14 mouse cellular contexts compared by ENCODE assay signal in genomic region chr1:166818682-166819081, GRCm38 (mm10).
DNase-seq lines count a peak whose midpoint lies in the region; ATAC-seq and TF ChIP-seq lines count a peak whose summit lies in the region.
"Had no signal": no experiment of that assay in that cellular context is flagged by ENCODE, and none has a peak within 500 bp of the region (broad histone marks: within the 10 kb centered on the region; RNA-seq: fewer than 3 reads in every experiment).

No protein-coding gene starts in this region.

- TF ChIP-seq EP300 in heart, postnatal 0 days (IDR thresholded peaks at IDR 0.05; ENCODE audit: low read depth), result no peak
- peak; percentile 90 to 96 for TF ChIP-seq EP300 in MEL (IDR thresholded peaks at IDR 0.05; ENCODE audit: low read depth in 1 of 2, low read length in 2 of 2)

- no peak for DNase-seq in heart, postnatal 0 days (ENCODE audit: low spot score)
- DNase-seq in heart, postnatal 25 days (ENCODE audit: low spot score), result no peak
- DNase-seq in MEL (ENCODE audit: low read depth, low spot score), result peak; percentile 86
- DNase-seq in liver, embryonic 11.5 days (ENCODE audit: low spot score), result no peak
- peak; percentile 4 for DNase-seq in splenic B cell, adult 2 months (ENCODE audit: low read depth, low spot score)
- DNase-seq in cerebellum, adult 8-10 months, result no peak
- no peak for DNase-seq in adrenal gland, adult (ENCODE audit: inconsistent age in 2 of 2, low spot score in 1 of 2)
- DNase-seq in right cerebral cortex, postnatal 14 days, result no peak
- DNase-seq: gastrocnemius, postnatal 14 days; kidney, postnatal 4 days had no signal

- no peak overlapping the region for H3K4me3 ChIP-seq in heart, postnatal 0 days (ENCODE audit: low read depth, low read length)
- no peak overlapping the region for H3K4me3 ChIP-seq in MEL (ENCODE audit: control insufficient read depth in 1 of 2, insufficient read depth in 1 of 2, low read depth in 2 of 2, low read length in 2 of 2)
- H3K4me3 ChIP-seq in liver, embryonic 11.5 days (ENCODE audit: low read depth, low read length), result no peak overlapping the region
- H3K4me3 ChIP-seq: embryonic facial prominence, embryonic 15.5 days; forebrain, embryonic 13.5 days; intestine, embryonic 15.5 days; limb, embryonic 12.5 days had no signal

- TF ChIP-seq CTCF in heart, postnatal 0 days (IDR thresholded peaks at IDR 0.05; ENCODE audit: low read depth), result no peak
- TF ChIP-seq CTCF in MEL (IDR thresholded peaks at IDR 0.05 in 2 of 3, conservative IDR thresholded peaks at IDR 0.05 in 1 of 3; ENCODE audit: control insufficient read depth in 1 of 3, insufficient read depth in 1 of 3, low read depth in 2 of 3, low read length in 3 of 3, poor library complexity in 1 of 3, severe bottlenecking in 1 of 3), result no peak

- no peaks in the 10 kb centered on the region for H3K36me3 ChIP-seq in heart, postnatal 0 days (replicated peaks; ENCODE audit: control insufficient read depth, insufficient read depth, low read length)
- H3K36me3 ChIP-seq in MEL (ENCODE audit: control insufficient read depth in 1 of 2, insufficient read depth in 2 of 2, low read length in 2 of 2), result peaks cover 0 to 29% of the 10 kb centered on the region in 2 experiments; a peak in 2 of 4 replicates
- no peaks in the 10 kb centered on the region for H3K36me3 ChIP-seq in liver, embryonic 11.5 days (ENCODE audit: control insufficient read depth, insufficient read depth, low read length)
- H3K36me3 ChIP-seq in splenic B cell, adult 2 months (ENCODE audit: control insufficient read depth, insufficient read depth, low read length, poor library complexity, severe bottlenecking), result no peaks in the 10 kb centered on the region
- H3K36me3 ChIP-seq: embryonic facial prominence, embryonic 15.5 days; intestine, embryonic 15.5 days; limb, embryonic 12.5 days had no signal

- no peaks in the 10 kb centered on the region; the same call in 1 of the 2 replicates for H3K9me3 ChIP-seq in heart, postnatal 0 days (replicated peaks; ENCODE audit: control insufficient read depth, low read length)
- no peaks in the 10 kb centered on the region for H3K9me3 ChIP-seq in MEL (replicated peaks; ENCODE audit: insufficient read depth, low read length)
- H3K9me3 ChIP-seq in liver, embryonic 11.5 days (ENCODE audit: control insufficient read depth, low read length), result 0 out of 2 replicates have a peak, but pooled peaks cover 2% of the 10 kb centered on the region
- H3K9me3 ChIP-seq: embryonic facial prominence, embryonic 15.5 days; forebrain, embryonic 13.5 days; intestine, embryonic 15.5 days had no signal

- WGBS in heart, postnatal 0 days, result 57% methylated on average over 5 of the region's 5 CpGs
- 55% methylated on average over 5 of the region's 5 CpGs for WGBS in liver, embryonic 11.5 days

- no peak for ATAC-seq in heart, postnatal 0 days (ENCODE audit: insufficient read depth, low read depth)
- no peak for ATAC-seq in liver, embryonic 11.5 days (replicated peaks; ENCODE audit: low FRiP score)
- ATAC-seq: forebrain, embryonic 13.5 days had no signal

- intact Hi-C loops in heart, postnatal 25 days (cut with DNase I), result no loop called here

- no peaks in the 10 kb centered on the region for H3K4me1 ChIP-seq in heart, postnatal 0 days (ENCODE audit: control insufficient read depth, insufficient read depth)
- H3K4me1 ChIP-seq in MEL (ENCODE audit: control insufficient read depth in 1 of 2, insufficient read depth in 2 of 2, low read length in 2 of 2), result peaks cover 27 to 30% of the 10 kb centered on the region in 2 experiments
- H3K4me1 ChIP-seq in liver, embryonic 11.5 days (replicated peaks; ENCODE audit: control insufficient read depth, insufficient read depth, low read length), result peaks cover 6% of the 10 kb centered on the region; the same call in 1 of the 2 replicates
- H3K4me1 ChIP-seq: embryonic facial prominence, embryonic 15.5 days; forebrain, embryonic 13.5 days; intestine, embryonic 15.5 days; limb, embryonic 12.5 days had no signal

- no peak for TF ChIP-seq RAD21 in MEL (IDR thresholded peaks at IDR 0.05; ENCODE audit: low read depth, low read length)

- no peak overlapping the region for H3K9ac ChIP-seq in heart, postnatal 0 days (replicated peaks; ENCODE audit: low read depth, low read length)
- H3K9ac ChIP-seq in MEL (ENCODE audit: control insufficient read depth, low read depth, low read length, poor library complexity, severe bottlenecking), result peak overlapping the region; percentile 56
- no peak overlapping the region for H3K9ac ChIP-seq in liver, embryonic 11.5 days (ENCODE audit: low read depth, low read length)
- H3K9ac ChIP-seq: embryonic facial prominence, embryonic 15.5 days; forebrain, embryonic 13.5 days; intestine, embryonic 15.5 days; limb, embryonic 12.5 days had no signal

- no peak overlapping the region for H3K4me2 ChIP-seq in heart, postnatal 0 days (ENCODE audit: low read depth, low read length)
- H3K4me2 ChIP-seq in liver, embryonic 11.5 days, result no peak overlapping the region
- H3K4me2 ChIP-seq: embryonic facial prominence, embryonic 15.5 days; forebrain, embryonic 13.5 days; intestine, embryonic 15.5 days; limb, embryonic 12.5 days had no signal

- H3K27ac ChIP-seq in heart, postnatal 0 days (ENCODE audit: low read depth), result peak overlapping the region; percentile 74
- H3K27ac ChIP-seq in MEL (ENCODE audit: control insufficient read depth, low read depth, low read length), result peak overlapping the region; percentile 92
- peak overlapping the region; percentile 35; the same call in 1 of the 2 replicates for H3K27ac ChIP-seq in liver, embryonic 11.5 days (ENCODE audit: low read depth, low read length)
- H3K27ac ChIP-seq: forebrain, embryonic 13.5 days; intestine, embryonic 15.5 days; limb, embryonic 12.5 days had no signal

- H3K79me2 ChIP-seq in MEL (ENCODE audit: control insufficient read depth, insufficient read depth, low read length, poor library complexity), result no peaks in the 10 kb centered on the region

- no peaks in the 10 kb centered on the region for H3K27me3 ChIP-seq in heart, postnatal 0 days (ENCODE audit: control insufficient read depth, insufficient read depth, low read length)
- H3K27me3 ChIP-seq in MEL (ENCODE audit: control insufficient read depth in 1 of 2, insufficient read depth in 2 of 2, low read length in 2 of 2), result no peaks in the 10 kb centered on the region
- H3K27me3 ChIP-seq in liver, embryonic 11.5 days (replicated peaks; ENCODE audit: control insufficient read depth, insufficient read depth, low read length), result no peaks in the 10 kb centered on the region
- H3K27me3 ChIP-seq in splenic B cell, adult 2 months (ENCODE audit: control insufficient read depth, insufficient read depth, low read length, poor library complexity, severe bottlenecking), result no peaks in the 10 kb centered on the region
- H3K27me3 ChIP-seq: embryonic facial prominence, embryonic 15.5 days; forebrain, embryonic 13.5 days; intestine, embryonic 15.5 days; limb, embryonic 12.5 days had no signal

- TF ChIP-seq POLR2A in MEL (IDR thresholded peaks at IDR 0.05; ENCODE audit: control insufficient read depth in 1 of 2, insufficient read depth in 1 of 2, low read depth in 1 of 2, low read length in 2 of 2, poor library complexity in 1 of 2), result peak in 1 of 2 experiments; percentile 31; a peak in 1 of 4 replicates

TF ChIP-seq in MEL, 35 proteins besides CTCF, POLR2A, EP300 and RAD21:
- TF ChIP-seq ETS1 (IDR thresholded peaks at IDR 0.05; ENCODE audit: low read depth, low read length) (peak; percentile 73), MYB (IDR thresholded peaks at IDR 0.05; ENCODE audit: low read depth, low read length) (peak; percentile 93), RCOR1 (IDR thresholded peaks at IDR 0.05; ENCODE audit: low read depth, low read length) (no peak), ZKSCAN1 (IDR thresholded peaks at IDR 0.05; ENCODE audit: low read depth, low read length) (no peak), ELF1 (IDR thresholded peaks at IDR 0.05; ENCODE audit: low read depth, low read length) (peak; percentile 46; the same call in 1 of the 2 replicates), TAL1 (IDR thresholded peaks at IDR 0.05; ENCODE audit: low read length) (peak; percentile 35; the same call in 1 of the 2 replicates), GATA1 (IDR thresholded peaks at IDR 0.05; ENCODE audit: low read depth, low read length) (peak; percentile 58), TBP (IDR thresholded peaks at IDR 0.05; ENCODE audit: low read depth, low read length) (0 out of 2 replicates have a peak, but pooled peaks have one; percentile 34), MAX (IDR thresholded peaks at IDR 0.05; ENCODE audit: low read length) (peak; percentile 85), NELFE (IDR thresholded peaks at IDR 0.05; ENCODE audit: low read depth, low read length) (peak; percentile 33; the same call in 1 of the 2 replicates), SMC3 (IDR thresholded peaks at IDR 0.05; ENCODE audit: low read depth, low read length) (no peak), E2F4 (IDR thresholded peaks at IDR 0.05; ENCODE audit: borderline replicate concordance, low read depth, low read length) (0 out of 2 replicates have a peak, but pooled peaks have one; percentile 11), HCFC1 (IDR thresholded peaks at IDR 0.05; ENCODE audit: low read depth, low read length) (0 out of 2 replicates have a peak, but pooled peaks have one; percentile 32), MYC (IDR thresholded peaks at IDR 0.05; ENCODE audit: low read depth, low read length) (no peak), TCF12 (IDR thresholded peaks at IDR 0.05; ENCODE audit: low read depth, low read length) (peak; percentile 80), JUND (IDR thresholded peaks at IDR 0.05; ENCODE audit: low read depth, low read length) (0 out of 2 replicates have a peak, but pooled peaks have one; percentile 9)

Comparison
In these comparisons a context has a peak if more than half of its experiments do, and no peak if none do; other contexts are left out.
1. DNase-seq: peak in MEL (single experiment) and splenic B cell, adult 2 months (single experiment); none in heart, postnatal 0 days (single experiment), heart, postnatal 25 days (single experiment), liver, embryonic 11.5 days (single experiment), cerebellum, adult 8-10 months (single experiment), adrenal gland, adult (0 of 2) and right cerebral cortex, postnatal 14 days (single experiment).
2. H3K27ac ChIP-seq: peak in every context shown above with its lines; median percentile 92 in MEL; 74 in heart, postnatal 0 days; 35 in liver, embryonic 11.5 days.